Mouse (Mus musculus) gastrocnemius, postnatal 14 days (tissue): ENCODE data around the gene Gngt2. TPM values are rescaled to one million over a fixed set of nuclear protein-coding genes. Genes with fewer than 3 reads are reported as not detected.

Source experiments
- DNase-seq: peaks from one replicate; pipeline ENCODE4 v3.0.0; 2021; ENCODE audit warnings: mixed read lengths
- intact Hi-C: fragments of 180-260 bp; cut with DNase I; formaldehyde crosslinking; loops from one replicate; pipeline ENCODE4 v1.15.1; 2025; ENCODE audit warnings: low total_unique reads
- total RNA-seq, 2 experiments: library from RNA; stranded (reverse); gene quantifications; 2 replicates each; pipeline ENCODE4 v1.2.3; 2021

Gene Gngt2
- total RNA-seq, 2 experiments from 2014 or later, result 7.1 to 8.1 TPM

GRCm38 (mm10) chr11:95824071-95824876 lies 12.7 kb upstream of the Gngt2 start, which contains the start of gene Phospho1:
Phospho1 (plus strand) TSS chr11:95824499.
- intact Hi-C loops, result no loop called here
- peak; percentile 94 for DNase-seq

GRCm38 (mm10) chr11:95824877-95825243 lies 12.2 kb upstream of the Gngt2 start:
- peak; percentile 85 for DNase-seq
- intact Hi-C loops, result loop anchor here (5.0 kb wide), 1 partner anchor 53 kb away; no protein-coding TSS in a partner anchor

GRCm38 (mm10) chr11:95825625-95826024 lies 11.4 kb upstream of the Gngt2 start:
- intact Hi-C loops, result loop anchor here (5.0 kb wide), 1 partner anchor 53 kb away; no protein-coding TSS in a partner anchor
- DNase-seq, result no peak

GRCm38 (mm10) chr11:95826317-95827167 lies 10.5 kb upstream of the Gngt2 start:
- intact Hi-C loops, result loop anchor here (5.0 kb wide), 1 partner anchor 54 kb away; no protein-coding TSS in a partner anchor
- DNase-seq, result no peak

- no peak for DNase-seq
- intact Hi-C loops, result loop anchor here (5.0 kb wide), 1 partner anchor 55 kb away; no protein-coding TSS in a partner anchor
Measured at GRCm38 (mm10) chr11:95827168-95827447, 9.9 kb upstream of the Gngt2 start.

GRCm38 (mm10) chr11:95827464-95828085 lies 9.4 kb upstream of the Gngt2 start:
- intact Hi-C loops, result loop anchor here (2.0 to 5.0 kb wide), 2 partner anchors 25 to 55 kb away; no protein-coding TSS in a partner anchor
- peak; percentile 62 for DNase-seq

GRCm38 (mm10) chr11:95828181-95828964 lies 8.6 kb upstream of the Gngt2 start:
- DNase-seq, result no peak
- intact Hi-C loops, result loop anchor here (2.0 to 5.0 kb wide), 2 partner anchors 24 to 56 kb away; no protein-coding TSS in a partner anchor

GRCm38 (mm10) chr11:95829526-95830050 lies 7.4 kb upstream of the Gngt2 start:
- no peak for DNase-seq
- intact Hi-C loops, result loop anchor here (2.0 to 5.0 kb wide), 2 partner anchors 23 to 57 kb away; no protein-coding TSS in a partner anchor

GRCm38 (mm10) chr11:95830411-95831275 lies 6.4 kb upstream of the Gngt2 start:
- intact Hi-C loops, result no loop called here
- no peak for DNase-seq

- intact Hi-C loops, result no loop called here
- DNase-seq, result no peak
Measured at GRCm38 (mm10) chr11:95831276-95831619, 5.8 kb upstream of the Gngt2 start.

- no peak for DNase-seq
- intact Hi-C loops, result no loop called here
Measured at GRCm38 (mm10) chr11:95831641-95832040, 5.4 kb upstream of the Gngt2 start.

- no peak for DNase-seq
- intact Hi-C loops, result no loop called here
Measured at GRCm38 (mm10) chr11:95832129-95833005, 4.6 kb upstream of the Gngt2 start.

- intact Hi-C loops, result no loop called here
- DNase-seq, result no peak
Measured at GRCm38 (mm10) chr11:95833006-95833570, 3.9 kb upstream of the Gngt2 start.

- intact Hi-C loops, result no loop called here
- no peak for DNase-seq
Measured at GRCm38 (mm10) chr11:95833631-95834142, 3.3 kb upstream of the Gngt2 start.

GRCm38 (mm10) chr11:95834143-95834667 lies 2.8 kb upstream of the Gngt2 start:
- DNase-seq, result no peak

More at GRCm38 (mm10) chr11:95834143-95834667, 2.8 kb upstream of the Gngt2 start:
- intact Hi-C loops, result no loop called here
